Mouse (Mus musculus): Measurements from ENCODE around the gene Rlbp1. TPM values are rescaled to one million over a fixed set of nuclear protein-coding genes. Genes with fewer than 3 reads are reported as not detected.

Rlbp1 gene
- polyA plus RNA-seq, 1 experiment from 2014 or later: not detected

DNA sequence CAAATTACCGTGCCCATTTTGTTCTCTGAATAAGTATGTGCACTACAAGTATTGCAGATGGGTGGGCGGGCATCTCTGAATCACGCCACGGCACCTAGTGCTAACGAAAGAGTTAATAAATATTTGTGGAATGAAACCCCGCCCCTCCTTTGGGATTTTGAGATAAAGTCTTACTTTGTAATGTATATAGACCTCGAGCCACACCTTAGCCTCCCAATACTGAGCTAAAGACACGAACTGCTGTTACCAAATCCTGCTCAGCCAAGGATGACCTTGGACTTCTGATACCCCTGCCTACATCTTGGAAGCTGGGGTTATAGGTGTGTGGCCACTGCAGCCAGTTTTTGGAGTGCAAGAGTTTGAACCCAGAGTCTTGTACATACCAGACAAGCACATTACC, 11.6 kb upstream of the Rlbp1 start:
- Histone ChIP-seq H3K4me1 (ENCODE audit: control insufficient read depth, insufficient read depth, low read length) (no peaks in the 10 kb centered on the region), H3K4me2 (replicated peaks; ENCODE audit: low read depth, low read length) (no peak overlapping the region), H3K9ac (replicated peaks; ENCODE audit: low read depth, low read length) (no peak overlapping the region), H3K36me3 (ENCODE audit: control insufficient read depth, insufficient read depth, low read length) (no peaks in the 10 kb centered on the region), H3K4me3 (ENCODE audit: low read depth, low read length) (no peak overlapping the region), H3K27me3 (ENCODE audit: control insufficient read depth, insufficient read depth, low read length) (no peaks in the 10 kb centered on the region), H3K9me3 (ENCODE audit: control insufficient read depth, low read depth, low read length) (no peaks in the 10 kb centered on the region), H3K27ac (ENCODE audit: low read length) (no peak overlapping the region)
- no peak for ATAC-seq (ENCODE audit: insufficient number of reproducible peaks, insufficient read depth, low FRiP score, low read depth)
- 64% methylated on average over 8 of the region's 8 CpGs for WGBS

DNA sequence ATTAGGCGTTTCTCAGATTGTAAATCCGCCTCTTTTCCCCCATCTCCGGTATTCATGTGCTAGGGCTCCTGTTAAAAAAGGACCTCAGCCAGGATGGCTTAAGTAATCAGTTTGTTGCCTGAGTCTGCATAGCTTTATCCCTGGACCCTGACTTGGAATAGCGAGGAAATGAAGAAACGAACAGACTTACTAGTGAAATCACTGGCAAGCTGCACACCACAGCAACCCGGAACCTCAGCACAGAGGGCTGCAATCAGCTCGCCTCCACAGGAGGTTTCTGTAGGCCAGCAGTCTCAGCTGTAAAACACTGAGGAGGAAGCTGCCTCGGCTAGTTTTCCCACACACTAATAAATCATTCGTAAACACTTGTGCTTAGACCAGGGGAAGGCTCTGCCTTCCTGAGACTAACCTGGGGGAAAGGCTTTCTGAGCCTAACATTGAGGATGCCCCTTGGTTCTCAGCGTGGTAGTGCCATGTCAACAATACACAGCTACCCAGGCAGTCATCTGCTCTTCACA, 10.7 kb upstream of the Rlbp1 start:
- no peak for ATAC-seq (ENCODE audit: insufficient number of reproducible peaks, insufficient read depth, low FRiP score, low read depth)
- H3K9me3 ChIP-seq (ENCODE audit: control insufficient read depth, low read depth, low read length): no peaks in the 10 kb centered on the region
- H3K4me2 ChIP-seq (replicated peaks; ENCODE audit: low read depth, low read length): no peak overlapping the region
- no peak overlapping the region for H3K4me3 ChIP-seq (ENCODE audit: low read depth, low read length)
- H3K36me3 ChIP-seq (ENCODE audit: control insufficient read depth, insufficient read depth, low read length): no peaks in the 10 kb centered on the region
- H3K27me3 ChIP-seq (ENCODE audit: control insufficient read depth, insufficient read depth, low read length): no peaks in the 10 kb centered on the region
- 62% methylated on average over 10 of the region's 10 CpGs for WGBS
- H3K27ac ChIP-seq (ENCODE audit: low read length): no peak overlapping the region
- peaks cover 6% of the 10 kb centered on the region for H3K4me1 ChIP-seq (ENCODE audit: control insufficient read depth, insufficient read depth, low read length)
- no peak overlapping the region for H3K9ac ChIP-seq (replicated peaks; ENCODE audit: low read depth, low read length)

DNA sequence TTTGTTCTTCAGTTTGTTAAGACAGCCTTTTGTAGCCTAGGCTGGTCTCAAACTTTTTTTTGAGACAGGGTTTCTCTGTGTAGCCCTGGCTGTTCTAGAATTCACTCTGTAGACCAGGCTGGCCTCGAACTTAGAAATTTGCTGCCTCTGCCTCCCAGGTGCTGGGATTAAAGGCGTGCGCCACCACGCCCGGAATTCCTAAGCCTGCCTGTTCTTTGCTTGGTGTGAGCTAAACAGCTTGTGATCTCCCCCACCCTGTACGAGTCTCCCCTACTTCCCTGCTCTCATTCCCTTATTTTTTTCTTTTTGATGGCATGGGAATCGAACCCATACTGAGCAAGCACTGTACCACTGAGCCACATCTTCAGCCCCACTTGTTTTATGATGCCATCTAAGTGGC, 8.3 kb upstream of the Rlbp1 start:
- WGBS: 85% methylated on average over 7 of the region's 7 CpGs
- peaks cover 6% of the 10 kb centered on the region for H3K4me1 ChIP-seq (ENCODE audit: control insufficient read depth, insufficient read depth, low read length)
- ATAC-seq (ENCODE audit: insufficient number of reproducible peaks, insufficient read depth, low FRiP score, low read depth): no peak
- no peak overlapping the region for H3K9ac ChIP-seq (replicated peaks; ENCODE audit: low read depth, low read length)
- H3K4me2 ChIP-seq (replicated peaks; ENCODE audit: low read depth, low read length): no peak overlapping the region
- no peak overlapping the region for H3K4me3 ChIP-seq (ENCODE audit: low read depth, low read length)
- no peak overlapping the region for H3K27ac ChIP-seq (ENCODE audit: low read length)
- H3K36me3 ChIP-seq (ENCODE audit: control insufficient read depth, insufficient read depth, low read length): no peaks in the 10 kb centered on the region
- H3K9me3 ChIP-seq (ENCODE audit: control insufficient read depth, low read depth, low read length): no peaks in the 10 kb centered on the region
- no peaks in the 10 kb centered on the region for H3K27me3 ChIP-seq (ENCODE audit: control insufficient read depth, insufficient read depth, low read length)

DNA sequence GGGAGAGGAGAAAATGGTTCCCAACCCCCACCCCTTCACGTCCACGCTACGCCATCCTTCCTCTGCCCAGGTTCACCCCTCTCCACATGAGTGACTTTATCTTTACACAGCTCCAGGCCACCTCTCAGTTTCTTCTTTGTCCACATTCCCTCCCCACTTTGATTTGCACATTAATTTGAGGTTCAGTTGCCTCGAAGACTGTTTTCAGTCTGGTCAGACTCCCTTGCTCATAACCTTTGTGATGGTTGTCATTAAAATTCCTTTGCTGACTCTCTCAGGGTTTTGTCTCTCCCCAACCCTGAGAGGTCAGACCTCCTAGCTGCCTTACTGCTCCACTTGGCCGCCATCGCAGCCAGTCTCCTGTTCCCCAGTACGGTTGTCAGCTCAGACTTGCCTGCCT, 7.8 kb upstream of the Rlbp1 start:
- no peak overlapping the region for H3K4me2 ChIP-seq (replicated peaks; ENCODE audit: low read depth, low read length)
- H3K36me3 ChIP-seq (ENCODE audit: control insufficient read depth, insufficient read depth, low read length): no peaks in the 10 kb centered on the region
- no peak for ATAC-seq (ENCODE audit: insufficient number of reproducible peaks, insufficient read depth, low FRiP score, low read depth)
- no peaks in the 10 kb centered on the region for H3K9me3 ChIP-seq (ENCODE audit: control insufficient read depth, low read depth, low read length)
- H3K27me3 ChIP-seq (ENCODE audit: control insufficient read depth, insufficient read depth, low read length): no peaks in the 10 kb centered on the region
- H3K27ac ChIP-seq (ENCODE audit: low read length): no peak overlapping the region
- H3K9ac ChIP-seq (replicated peaks; ENCODE audit: low read depth, low read length): no peak overlapping the region
- WGBS: 73% methylated on average over 7 of the region's 7 CpGs
- no peak overlapping the region for H3K4me3 ChIP-seq (ENCODE audit: low read depth, low read length)
- peaks cover 6% of the 10 kb centered on the region for H3K4me1 ChIP-seq (ENCODE audit: control insufficient read depth, insufficient read depth, low read length)

DNA sequence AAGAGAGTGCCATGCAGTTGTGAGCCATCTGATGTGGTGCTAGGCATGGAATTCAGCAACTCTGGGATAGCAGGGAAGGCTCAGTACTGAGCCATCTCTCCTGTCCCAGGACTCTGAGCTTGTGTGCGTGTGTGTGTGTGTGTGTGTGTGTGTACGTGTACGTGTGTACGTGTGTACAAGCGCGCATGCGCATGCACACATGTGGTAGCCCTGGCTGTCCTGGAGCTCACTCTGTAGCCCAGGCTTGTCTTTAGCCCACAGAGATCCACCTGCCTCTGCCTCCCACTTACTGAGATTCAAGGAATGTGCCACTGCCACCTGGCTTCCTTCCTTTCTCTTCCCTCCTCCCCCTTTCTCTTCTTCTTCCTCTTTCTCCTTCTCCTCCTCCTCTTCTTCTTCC, 7.1 kb upstream of the Rlbp1 start:
- Histone ChIP-seq H3K4me1 (ENCODE audit: control insufficient read depth, insufficient read depth, low read length) (peaks cover 6% of the 10 kb centered on the region), H3K27ac (ENCODE audit: low read length) (no peak overlapping the region), H3K9me3 (ENCODE audit: control insufficient read depth, low read depth, low read length) (no peaks in the 10 kb centered on the region), H3K9ac (replicated peaks; ENCODE audit: low read depth, low read length) (no peak overlapping the region), H3K36me3 (ENCODE audit: control insufficient read depth, insufficient read depth, low read length) (no peaks in the 10 kb centered on the region), H3K4me2 (replicated peaks; ENCODE audit: low read depth, low read length) (no peak overlapping the region), H3K27me3 (ENCODE audit: control insufficient read depth, insufficient read depth, low read length) (no peaks in the 10 kb centered on the region), H3K4me3 (ENCODE audit: low read depth, low read length) (no peak overlapping the region)
- ATAC-seq (ENCODE audit: insufficient number of reproducible peaks, insufficient read depth, low FRiP score, low read depth): no peak
- WGBS: 98% methylated on average over 7 of the region's 7 CpGs

DNA sequence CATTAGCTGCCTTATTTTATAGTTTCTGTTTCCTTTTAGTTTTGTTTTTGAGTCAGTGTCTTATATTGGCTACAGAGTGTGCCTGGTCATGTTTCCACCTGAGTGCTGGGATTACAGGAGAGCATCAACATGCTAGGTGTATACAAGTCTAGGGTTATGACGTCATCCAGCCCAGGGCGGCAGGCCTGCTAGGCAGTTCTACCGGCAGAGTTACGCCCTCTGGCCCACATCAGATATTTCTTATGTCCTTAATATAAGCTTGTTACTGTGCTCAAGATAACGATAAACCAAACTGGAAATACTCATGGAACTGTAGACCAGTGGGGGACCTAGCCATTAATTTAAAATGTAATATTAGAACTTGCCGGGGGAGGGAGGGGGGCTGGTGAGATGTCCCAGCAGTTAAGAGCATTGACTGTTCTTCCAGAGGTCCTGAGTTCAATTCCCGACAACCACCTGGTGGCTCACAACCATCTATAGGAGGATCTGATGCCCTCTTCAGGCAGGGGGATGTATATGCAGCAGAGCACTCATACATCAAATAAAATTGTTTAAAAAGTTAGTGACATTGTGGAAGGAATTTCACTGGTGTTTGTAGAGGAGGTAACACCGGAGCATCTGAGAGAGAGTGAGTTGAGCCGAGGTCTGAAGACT, 6.1 kb upstream of the Rlbp1 start:
- Histone ChIP-seq H3K4me3 (ENCODE audit: low read depth, low read length) (peak overlapping the region; percentile 56), H3K27ac (ENCODE audit: low read length) (no peak overlapping the region), H3K4me1 (ENCODE audit: control insufficient read depth, insufficient read depth, low read length) (peaks cover 6% of the 10 kb centered on the region), H3K36me3 (ENCODE audit: control insufficient read depth, insufficient read depth, low read length) (no peaks in the 10 kb centered on the region), H3K4me2 (replicated peaks; ENCODE audit: low read depth, low read length) (peak overlapping the region; percentile 92), H3K27me3 (ENCODE audit: control insufficient read depth, insufficient read depth, low read length) (no peaks in the 10 kb centered on the region), H3K9me3 (ENCODE audit: control insufficient read depth, low read depth, low read length) (no peaks in the 10 kb centered on the region), H3K9ac (replicated peaks; ENCODE audit: low read depth, low read length) (peak overlapping the region; percentile 34; the same call in 1 of the 2 replicates)
- 47% methylated on average over 9 of the region's 9 CpGs for WGBS
- ATAC-seq (ENCODE audit: insufficient number of reproducible peaks, insufficient read depth, low FRiP score, low read depth): no peak; the same call in 1 of the 2 replicates

DNA sequence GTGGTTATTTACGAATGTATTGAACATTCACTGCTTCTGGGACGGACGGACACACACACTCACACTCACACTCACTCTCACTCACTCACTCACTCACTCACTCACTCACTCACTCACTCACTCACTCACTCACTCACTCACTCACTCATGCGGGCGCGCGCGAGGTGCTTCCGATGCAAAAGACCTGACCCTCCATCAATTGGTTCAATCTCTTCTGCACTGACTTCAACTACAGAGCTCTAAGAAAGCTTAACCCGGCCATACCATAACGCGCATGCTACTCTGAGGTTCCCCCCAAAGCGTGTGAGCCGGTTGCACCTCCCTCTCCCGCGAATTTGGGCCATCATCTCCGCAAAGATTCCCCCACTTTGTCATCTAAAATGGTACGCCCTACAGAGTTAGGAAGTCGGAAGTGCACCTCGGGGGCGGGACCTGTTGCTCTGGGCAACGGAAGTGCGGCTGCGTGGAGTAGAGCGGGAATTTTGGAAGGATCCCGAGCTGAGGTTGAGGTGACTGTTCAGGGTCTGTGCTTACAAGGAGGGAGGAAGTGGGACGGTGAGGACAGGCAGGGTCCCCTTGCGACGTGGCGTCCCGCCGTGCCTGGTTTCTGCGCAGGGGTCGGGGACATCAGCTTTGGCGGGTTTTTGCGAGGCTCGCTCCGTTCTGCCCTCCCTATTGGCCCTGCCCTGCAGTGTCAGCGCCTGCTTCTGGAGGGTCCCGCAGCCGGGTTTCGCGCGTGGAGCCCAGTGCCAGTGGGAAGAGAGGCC, 5.2 kb upstream of the Rlbp1 start, which contains the start of gene Fanci:
Gene Fanci (plus strand): TSS at position 47 of the 767 bp plus-strand sequence.
- peak within 1 kb of the TSS; percentile 48; the same call in 1 of the 2 replicates for H3K9ac ChIP-seq (replicated peaks; ENCODE audit: low read depth, low read length)
- no peaks in the 10 kb centered on the region for H3K27me3 ChIP-seq (ENCODE audit: control insufficient read depth, insufficient read depth, low read length)
- H3K9me3 ChIP-seq (ENCODE audit: control insufficient read depth, low read depth, low read length): no peaks in the 10 kb centered on the region
- under 1% methylated on average over 44 of the region's 44 CpGs for WGBS
- peak within 1 kb of the TSS; percentile 56 for H3K4me3 ChIP-seq (ENCODE audit: low read depth, low read length)
- H3K4me2 ChIP-seq (replicated peaks; ENCODE audit: low read depth, low read length): peak within 1 kb of the TSS; percentile 92
- H3K4me1 ChIP-seq (ENCODE audit: control insufficient read depth, insufficient read depth, low read length): peaks cover 6% of the 10 kb centered on the region
- H3K36me3 ChIP-seq (ENCODE audit: control insufficient read depth, insufficient read depth, low read length): no peaks in the 10 kb centered on the region
- ATAC-seq (ENCODE audit: insufficient number of reproducible peaks, insufficient read depth, low FRiP score, low read depth): peak; percentile 91
- peak within 1 kb of the TSS; percentile 59 for H3K27ac ChIP-seq (ENCODE audit: low read length)

DNA sequence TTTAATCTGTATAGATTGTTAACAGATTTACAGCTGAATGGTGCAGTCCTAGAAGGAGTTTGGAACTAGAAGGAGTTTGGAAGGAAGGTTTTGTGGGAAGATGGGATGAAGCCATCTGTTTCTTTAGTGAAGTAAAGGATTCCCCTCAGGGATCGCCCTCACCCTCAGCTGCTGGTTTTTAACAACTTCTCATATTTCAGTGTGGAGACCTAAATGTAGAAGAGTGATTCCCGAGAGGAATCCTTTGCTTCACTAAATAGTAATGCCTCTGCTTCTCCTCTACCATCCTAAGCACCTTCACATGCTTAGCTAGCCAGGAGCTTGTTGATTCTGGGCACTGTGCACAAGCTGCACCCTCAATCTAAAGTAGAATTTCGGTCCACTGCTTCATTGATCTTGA, 4.6 kb upstream of the Rlbp1 start:
- no peaks in the 10 kb centered on the region for H3K9me3 ChIP-seq (ENCODE audit: control insufficient read depth, low read depth, low read length)
- H3K36me3 ChIP-seq (ENCODE audit: control insufficient read depth, insufficient read depth, low read length): no peaks in the 10 kb centered on the region
- peaks cover 6% of the 10 kb centered on the region for H3K4me1 ChIP-seq (ENCODE audit: control insufficient read depth, insufficient read depth, low read length)
- H3K27me3 ChIP-seq (ENCODE audit: control insufficient read depth, insufficient read depth, low read length): no peaks in the 10 kb centered on the region
- H3K4me3 ChIP-seq (ENCODE audit: low read depth, low read length): peak overlapping the region; percentile 56
- peak overlapping the region; percentile 59 for H3K27ac ChIP-seq (ENCODE audit: low read length)
- 1% methylated on average over 3 of the region's 3 CpGs for WGBS
- no peak; the same call in 1 of the 2 replicates for ATAC-seq (ENCODE audit: insufficient number of reproducible peaks, insufficient read depth, low FRiP score, low read depth)
- peak overlapping the region; percentile 92 for H3K4me2 ChIP-seq (replicated peaks; ENCODE audit: low read depth, low read length)
- H3K9ac ChIP-seq (replicated peaks; ENCODE audit: low read depth, low read length): peak overlapping the region; percentile 48; the same call in 1 of the 2 replicates

Data from stomach, embryonic 14.5 days (tissue).